Mouse (Mus musculus) c-Kit-positive CD71-negative TER-119-negative erythroid progenitor cells, embryonic 14.5 days (primary cell): ENCODE results near the gene Fau.

Experiments used
- DNase-seq: peaks from one replicate; pipeline ENCODE4 v3.0.0-alpha.2; 2013; ENCODE audit warnings: low read depth

Gene Fau

DNA sequence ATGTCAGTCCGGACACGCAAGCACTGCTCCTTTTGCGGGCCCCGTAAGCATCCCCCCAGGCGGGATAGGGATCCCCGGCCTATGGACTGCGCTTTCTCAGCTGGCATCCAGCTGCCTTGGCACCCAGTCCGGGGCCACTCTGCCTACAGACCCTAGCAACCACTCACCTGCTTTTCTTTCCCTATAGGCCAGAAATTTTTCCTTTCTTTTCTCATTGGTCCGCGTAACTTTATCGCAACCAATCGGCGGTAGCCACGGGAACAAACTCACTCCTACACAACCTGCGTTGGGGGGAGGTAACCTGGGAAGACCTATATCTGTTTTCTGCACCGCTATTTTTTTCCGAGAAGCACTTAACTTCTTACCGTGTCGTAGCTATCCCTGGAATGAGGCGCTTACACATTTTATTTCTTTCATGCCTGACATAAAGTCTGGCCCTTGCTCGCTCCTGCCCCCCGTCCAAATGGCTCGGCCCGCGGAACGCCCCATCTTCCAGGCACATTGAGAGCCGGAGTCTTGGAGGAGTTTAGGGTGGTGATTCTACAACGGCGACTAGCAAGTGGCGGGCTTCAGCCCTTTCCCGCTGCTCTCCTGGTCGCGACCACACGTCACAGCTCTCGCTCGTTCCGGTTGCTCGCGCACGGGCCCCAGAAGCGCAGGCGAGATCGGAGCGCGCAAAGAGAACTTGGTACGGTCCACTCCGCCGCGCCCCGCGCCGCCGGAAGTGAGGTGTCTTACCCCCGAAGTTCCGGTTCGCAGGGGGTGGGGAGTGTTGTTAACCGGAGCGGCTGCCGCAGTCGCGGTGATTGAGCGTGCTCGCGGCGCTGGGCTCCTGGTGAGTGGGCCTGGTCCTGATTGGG is 11.1 kb upstream of the Fau start, which contains the start of gene Syvn1:
Syvn1 (plus strand) TSS at position 283 of the 860 bp plus-strand sequence.
- peak; percentile 87 for DNase-seq

DNA sequence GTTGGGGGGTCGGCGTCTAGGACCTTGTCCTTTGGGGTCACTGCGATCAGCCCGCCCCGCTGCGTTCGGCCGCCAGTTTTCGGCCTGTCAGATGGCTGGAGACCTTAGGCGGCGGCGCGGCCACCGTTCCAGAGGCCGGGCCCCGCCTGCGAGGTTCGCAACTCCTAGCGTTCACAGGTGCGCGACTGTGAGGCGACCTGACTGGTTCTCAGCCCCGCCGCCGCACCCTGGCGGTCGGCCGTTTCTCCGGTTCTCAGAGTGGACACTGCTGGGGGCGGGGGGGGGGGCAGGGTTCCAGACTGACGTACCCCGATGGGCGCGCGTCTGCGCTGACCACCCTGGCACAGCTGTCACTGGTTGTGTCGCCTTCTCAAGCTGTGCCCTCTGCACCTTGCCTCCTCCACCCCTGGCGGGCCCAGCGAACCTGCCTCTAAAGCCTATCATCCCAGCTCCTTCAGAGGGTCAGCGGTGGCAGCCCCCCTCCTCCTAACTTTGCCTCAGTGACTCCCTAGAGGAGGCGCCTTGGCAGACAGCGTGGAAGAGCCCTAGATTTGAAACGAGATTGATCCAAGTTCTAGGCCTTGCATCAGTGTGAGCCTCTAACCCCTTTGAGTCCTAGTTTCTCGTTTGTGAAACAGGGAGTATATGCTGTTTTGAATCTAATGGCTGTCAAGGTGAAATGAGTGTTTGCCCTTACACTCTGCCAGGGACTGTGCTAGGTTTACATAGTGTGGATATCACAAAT is 10.3 kb upstream of the Fau start:
- DNase-seq, result no peak

DNA sequence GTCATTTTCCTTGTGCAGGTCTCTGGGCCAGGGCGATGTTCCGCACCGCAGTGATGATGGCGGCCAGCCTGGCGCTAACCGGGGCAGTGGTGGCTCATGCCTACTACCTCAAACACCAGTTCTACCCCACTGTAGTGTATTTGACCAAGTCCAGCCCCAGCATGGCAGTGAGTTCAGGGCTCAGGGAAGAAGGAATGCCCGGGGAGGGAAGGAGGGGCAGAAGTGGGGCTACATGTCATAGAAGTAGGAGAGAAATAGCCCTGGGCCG is 9.8 kb upstream of the Fau start:
- no peak for DNase-seq

DNA sequence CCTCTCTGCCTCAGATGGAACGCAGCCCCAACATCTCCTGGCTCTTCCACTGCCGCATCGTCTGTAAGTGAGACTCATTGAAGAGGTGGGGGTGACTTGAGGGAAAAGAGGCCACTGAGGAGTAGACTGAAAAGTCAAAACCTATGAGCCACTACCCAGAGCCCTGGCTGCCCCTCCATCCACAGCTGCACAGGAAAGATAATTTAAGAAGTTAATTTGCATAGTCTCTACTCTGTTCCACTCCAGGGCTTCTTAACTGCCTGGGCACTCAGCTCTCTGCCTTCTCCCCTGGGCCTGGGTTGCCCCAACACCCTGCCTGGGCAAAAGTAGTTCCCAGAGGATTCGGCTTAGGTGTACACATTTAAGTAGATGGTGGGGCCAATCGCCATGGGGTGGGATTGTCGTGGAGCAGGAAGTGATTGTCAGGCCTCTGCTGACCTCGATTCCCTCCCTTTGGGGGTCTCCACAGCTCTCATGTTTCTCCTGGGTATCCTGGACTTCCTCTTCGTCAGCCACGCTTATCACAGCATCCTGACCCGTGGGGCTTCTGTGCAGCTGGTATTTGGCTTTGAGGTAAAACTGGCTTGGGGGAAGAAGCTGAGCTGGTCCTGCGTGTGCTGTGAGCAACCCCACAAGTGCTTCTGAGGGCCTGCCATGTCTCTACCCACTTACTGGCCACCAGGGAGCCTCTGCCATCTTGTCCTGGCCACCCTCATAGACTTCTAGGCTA is 8.8 kb upstream of the Fau start:
- no peak for DNase-seq

DNA sequence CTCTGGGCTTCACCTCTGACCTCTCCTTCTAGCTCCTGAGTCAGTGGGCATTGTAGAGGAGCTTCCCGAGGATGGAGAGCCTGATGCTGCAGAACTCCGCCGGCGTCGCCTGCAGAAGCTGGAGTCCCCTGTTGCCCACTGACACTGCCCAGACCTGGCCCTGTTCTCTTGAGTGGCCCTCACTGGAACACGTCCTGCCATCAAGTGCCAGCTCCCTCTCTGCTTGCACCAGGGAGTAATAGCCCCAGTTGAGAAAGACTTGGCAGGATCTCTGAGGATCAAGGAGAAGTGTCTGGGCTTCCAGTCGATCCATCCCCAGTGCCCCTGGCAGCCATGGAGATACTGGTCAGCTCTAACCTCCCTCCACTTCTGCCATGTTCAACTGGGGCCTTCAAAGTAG is 5.1 kb upstream of the Fau start:
- DNase-seq, result no peak

DNA sequence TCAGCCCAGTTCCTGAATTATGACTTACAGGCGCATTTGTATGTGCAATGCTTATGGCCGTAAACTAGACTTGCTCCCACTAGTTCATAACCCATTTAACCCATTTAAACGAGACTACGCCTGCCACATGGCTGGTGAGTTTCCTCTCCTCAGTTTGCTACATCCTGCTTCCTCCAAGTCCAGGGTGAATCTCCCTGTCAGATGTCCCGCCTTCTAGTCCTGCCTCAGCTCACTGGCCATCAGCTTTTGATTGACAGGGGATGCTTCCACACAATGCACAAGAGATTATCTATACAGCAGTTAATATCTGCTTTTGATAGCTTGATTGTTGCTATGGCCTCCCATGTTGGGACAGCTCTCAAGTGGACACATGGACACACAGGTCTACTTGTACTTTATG is 3.3 kb upstream of the Fau start:
- no peak for DNase-seq

DNA sequence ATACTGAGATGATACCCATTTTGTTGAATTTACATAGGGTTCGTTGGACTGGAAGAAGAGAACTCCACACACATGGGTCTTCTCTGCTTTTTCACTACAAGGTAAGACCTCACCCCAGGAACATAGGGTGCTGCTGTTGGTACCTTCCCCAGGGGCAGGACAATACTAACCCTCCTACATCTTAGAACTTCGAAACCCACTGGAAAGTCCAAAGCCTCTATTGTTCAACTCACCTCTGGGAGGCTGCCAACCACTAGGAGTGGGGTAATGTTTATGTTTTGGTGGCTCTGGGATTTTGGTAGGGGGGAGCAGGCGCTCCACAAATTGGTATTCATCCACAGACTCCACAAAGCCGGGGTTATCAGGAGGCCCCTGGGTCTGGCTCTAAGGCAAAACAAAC is 948 bp upstream of the Fau start:
- DNase-seq, result no peak

DNA sequence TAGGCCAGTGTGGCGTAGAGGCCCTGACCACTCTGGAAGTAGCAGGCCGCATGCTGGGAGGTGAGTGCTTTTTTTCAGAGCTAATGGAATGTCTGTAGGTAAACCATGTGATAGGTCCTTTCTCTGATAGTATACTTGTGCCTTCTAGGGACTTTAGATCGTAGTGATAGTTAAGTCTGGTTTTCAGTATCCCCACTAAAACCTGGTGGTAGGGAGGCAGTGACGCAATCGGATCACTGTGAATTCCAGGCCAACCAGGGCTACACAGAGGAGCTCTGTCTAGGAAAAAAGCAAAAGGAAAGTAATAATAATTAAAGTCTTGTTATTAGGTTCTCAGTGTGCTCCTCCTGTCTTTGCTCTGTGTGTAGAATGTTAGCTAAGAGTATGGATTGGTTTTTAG is 869 bp downstream of the Fau start:
- DNase-seq, result no peak

DNA sequence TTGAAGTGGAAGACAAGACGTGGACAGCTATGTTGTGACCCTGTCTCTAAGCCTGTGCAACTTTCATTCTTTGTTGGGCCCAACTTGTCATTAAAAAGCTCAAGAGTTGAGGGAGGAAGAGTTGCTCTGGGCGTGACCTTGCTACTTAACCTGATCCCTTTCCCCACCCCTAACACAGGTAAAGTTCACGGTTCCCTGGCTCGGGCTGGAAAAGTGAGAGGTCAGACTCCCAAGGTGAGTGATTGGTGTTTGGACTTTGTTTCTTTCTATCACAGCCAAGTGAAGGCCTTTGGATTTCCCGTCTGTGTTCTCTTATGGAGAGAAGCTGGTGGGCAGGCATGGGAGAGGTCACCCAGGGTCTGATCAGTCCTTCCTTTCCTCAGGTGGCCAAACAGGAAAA is 1.3 kb downstream of the Fau start:
- DNase-seq, result no peak

DNA sequence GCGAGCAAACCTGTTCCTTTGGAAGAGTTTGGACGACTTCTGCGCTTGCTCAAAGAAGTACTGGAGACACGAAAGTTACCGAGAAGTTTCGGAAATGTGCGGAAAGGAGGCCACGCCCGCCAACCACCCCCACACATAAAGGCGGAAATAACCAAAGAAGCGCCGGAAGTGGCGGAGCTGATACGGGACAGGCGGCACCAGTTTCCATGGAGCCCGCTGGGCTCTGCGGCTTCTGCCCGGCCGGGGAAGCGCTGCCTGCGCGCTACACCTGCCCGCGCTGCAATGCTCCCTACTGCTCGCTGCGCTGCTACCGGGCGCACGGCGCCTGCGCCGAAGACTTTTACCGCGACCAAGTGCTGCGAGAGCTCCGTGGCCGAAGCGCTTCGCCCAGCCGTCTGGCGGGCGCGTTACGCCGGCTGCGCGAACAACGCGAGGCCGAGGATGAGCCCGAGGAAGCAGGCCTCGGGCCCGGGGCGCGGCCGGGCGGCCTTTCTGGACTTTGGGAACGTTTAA is 3.4 kb downstream of the Fau start, which contains the start of gene Znhit2:
Znhit2 (plus strand) TSS at position 172 of the 513 bp plus-strand sequence.
- peak; percentile 92 for DNase-seq

DNA sequence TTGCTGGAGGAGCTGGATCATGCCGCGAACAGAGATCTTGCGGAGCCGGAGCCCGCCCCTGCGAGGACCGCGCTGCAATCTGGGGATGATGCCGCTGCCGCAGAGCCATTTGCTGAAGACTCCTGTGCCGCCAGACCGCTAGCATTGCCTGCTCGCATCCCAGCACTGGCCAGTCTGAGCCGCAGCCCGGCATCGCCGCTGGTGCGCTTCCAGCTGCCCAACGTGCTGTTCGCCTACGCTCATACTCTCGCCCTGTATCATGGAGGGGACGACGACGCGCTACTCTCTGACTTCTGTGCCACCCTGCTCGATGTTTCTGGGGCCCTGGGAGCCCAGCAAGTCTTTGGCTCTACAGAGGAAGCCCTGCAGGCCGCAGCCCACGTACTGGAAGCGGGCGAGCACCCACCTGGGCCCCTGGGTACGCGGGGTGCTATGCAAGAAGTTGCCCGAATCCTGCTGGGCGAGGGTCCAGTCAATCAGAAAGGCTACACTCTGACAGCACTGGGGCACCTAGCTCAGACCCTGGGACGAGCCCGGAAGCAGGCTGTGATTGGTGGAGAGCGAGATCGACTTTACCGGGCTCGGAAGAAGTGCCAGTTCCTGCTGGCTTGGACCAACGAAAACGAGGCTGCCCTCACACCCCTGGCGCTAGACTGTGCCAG is 4.1 kb downstream of the Fau start:
- DNase-seq, result no peak

DNA sequence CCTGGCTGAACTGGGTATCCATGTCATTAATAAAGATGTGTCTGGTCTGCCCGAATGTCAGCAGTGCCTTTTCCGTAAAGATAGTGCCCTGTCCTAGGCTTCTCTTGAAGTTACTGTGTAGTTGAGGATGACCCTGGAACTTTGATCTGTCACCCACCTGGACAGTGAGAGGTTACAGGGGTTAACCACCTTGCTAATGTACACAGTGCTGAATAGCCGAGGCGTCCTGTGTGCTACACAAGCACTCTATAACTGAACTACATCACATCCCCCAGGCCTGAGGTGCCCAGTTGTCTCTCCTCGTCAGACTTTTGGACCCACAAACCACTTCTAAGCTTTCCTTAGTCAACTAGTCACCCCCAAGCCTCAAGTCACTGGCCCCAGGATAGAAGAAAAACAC is 4.8 kb downstream of the Fau start:
- DNase-seq, result no peak

DNA sequence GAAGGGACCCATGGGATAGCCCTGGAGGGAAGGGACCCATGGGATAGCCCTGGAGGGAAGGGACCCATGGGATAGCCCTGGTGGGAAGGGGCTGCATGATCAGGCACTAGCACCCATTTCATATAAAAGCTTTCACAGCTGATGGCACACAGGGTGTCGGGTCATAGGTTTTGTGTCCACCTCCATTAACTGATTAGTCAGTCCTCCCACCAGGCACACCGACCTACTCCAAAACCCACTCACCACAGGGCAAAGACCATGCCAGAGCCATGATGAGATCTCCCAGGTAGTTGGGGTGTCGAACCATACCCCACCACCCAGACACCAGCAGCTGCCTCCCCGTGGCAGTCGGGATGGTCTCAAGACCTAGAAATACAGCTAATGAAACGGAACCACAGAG is 5.4 kb downstream of the Fau start:
- no peak for DNase-seq

DNA sequence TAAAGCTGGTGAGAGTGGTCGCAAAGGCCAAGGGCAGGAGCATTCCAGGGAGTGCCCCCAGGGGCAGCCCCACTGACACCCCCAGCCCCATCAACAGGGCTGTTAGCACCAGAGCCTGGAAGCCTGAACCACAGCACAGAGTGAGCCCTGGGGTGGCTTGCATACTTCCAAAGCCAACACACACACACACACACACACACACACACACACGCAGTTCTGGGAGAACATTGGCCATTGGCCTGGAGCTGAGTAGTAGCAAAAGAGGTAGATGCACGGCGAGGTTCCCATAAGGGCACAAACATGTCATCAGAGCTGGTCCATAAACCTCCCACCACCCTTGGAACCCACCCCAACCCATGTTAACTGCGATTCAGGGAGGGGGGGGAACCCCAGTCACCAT is 8.9 kb downstream of the Fau start:
- no peak for DNase-seq

DNA sequence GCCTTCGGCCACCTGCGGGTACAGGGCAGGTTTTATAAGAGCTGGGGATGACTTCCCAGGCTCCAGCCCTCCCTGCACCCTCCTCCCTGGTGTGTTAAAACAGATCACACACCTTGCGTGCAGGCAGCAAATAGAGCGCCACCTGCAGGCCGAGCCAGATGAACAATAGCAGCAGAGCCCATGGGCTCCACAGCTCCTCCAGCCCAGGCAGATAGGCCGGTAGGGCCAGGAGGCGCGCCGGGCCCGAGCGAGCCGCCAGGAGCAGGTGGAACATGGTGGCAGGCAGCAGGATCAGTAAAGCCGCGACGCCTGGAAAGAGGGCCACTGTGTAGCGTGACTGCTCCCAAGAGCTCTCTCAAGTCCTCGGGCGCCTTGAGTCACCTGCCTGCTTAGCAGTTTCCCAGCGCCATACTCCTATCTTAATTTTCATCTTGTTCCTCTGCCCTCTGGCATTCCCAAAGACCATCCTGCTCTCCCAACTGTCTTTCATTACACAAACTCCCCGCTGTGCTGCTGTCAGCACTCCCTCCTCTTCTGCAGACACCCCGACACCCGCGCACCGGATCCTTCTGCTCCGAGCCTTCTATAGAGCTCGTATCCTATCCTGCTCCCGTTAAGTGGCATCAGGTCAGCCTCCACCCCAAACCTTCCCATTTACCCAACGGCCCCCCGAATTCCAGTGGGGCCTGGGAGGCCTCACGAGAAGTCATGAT is 9.5 kb downstream of the Fau start:
- peak; percentile 89 for DNase-seq

DNA sequence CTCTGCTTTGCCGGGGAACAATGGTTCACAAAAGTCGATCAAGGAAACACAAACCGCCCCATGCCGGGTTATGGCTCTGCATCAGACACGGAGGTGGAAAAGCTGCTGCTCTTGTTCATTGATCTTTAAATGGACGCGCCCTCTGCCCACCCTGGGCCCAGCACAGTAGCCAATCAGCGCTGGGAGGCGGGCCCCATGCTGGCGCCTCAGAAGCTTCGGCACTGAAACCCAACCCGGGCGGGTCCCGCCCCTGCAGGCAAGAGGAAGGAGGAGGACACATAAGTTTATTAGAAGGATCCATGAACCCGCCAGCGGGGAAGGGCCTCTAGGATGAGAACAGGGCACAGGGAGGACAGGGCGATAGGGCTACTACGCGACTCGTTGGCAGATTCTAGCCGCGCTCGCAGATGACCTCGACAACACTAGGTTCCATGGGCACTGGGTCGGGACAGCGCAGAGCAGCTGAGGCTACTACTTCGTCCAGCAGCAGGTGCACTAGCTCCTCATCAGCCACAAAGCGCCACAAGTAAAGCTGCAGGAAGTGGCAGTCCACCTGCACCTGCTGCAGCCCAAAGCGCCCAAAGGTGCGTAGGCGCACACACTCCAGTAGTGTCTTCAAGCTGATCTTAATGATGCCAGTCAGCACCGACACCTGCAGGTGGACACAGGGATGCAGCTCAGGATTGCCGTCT is 10.2 kb downstream of the Fau start, which contains the start of gene Tm7sf2:
Tm7sf2 (minus strand) TSS at position 650 of the 692 bp plus-strand sequence.
- peak; percentile 88 for DNase-seq

DNA sequence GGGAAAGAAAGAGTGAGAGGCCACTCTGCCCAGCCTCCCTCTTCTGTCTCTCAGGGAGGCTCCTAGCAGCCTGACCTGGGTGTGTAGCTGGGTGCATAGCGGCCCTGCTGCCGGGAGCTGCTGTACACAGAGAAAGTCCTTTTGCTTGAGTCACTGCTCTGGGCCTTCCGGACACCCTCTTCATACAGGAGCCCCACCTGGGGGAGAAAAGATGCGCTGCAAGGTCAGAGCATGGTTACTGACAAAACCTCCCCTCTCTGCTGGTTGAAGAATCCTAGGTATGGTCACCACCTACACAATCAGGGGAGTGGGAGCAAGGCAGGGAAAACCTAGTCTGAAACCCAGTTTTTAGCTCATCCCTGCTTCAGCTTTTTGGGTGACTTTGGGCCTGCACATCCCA is 11.3 kb downstream of the Fau start:
- DNase-seq, result no peak

DNA sequence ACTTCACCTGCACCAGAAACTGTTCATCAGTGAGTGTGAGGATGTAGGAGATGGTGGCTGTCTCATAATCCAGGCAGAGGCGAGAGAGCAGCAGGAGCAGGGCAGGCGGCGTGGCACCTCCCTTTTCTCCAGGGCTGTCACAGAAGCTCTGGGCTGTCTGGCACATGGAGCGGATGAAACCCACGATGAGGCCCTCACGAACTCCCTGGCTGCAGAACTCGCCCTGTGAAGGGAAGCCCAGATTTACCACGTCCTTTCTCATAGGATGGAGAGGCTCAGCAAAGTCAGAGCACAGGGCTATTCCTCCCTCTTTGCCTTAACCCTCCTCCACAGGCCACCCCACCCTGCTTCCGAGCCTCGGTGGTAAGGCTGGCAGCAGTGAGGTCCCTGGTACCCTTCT is 12.2 kb downstream of the Fau start:
- no peak for DNase-seq

DNA sequence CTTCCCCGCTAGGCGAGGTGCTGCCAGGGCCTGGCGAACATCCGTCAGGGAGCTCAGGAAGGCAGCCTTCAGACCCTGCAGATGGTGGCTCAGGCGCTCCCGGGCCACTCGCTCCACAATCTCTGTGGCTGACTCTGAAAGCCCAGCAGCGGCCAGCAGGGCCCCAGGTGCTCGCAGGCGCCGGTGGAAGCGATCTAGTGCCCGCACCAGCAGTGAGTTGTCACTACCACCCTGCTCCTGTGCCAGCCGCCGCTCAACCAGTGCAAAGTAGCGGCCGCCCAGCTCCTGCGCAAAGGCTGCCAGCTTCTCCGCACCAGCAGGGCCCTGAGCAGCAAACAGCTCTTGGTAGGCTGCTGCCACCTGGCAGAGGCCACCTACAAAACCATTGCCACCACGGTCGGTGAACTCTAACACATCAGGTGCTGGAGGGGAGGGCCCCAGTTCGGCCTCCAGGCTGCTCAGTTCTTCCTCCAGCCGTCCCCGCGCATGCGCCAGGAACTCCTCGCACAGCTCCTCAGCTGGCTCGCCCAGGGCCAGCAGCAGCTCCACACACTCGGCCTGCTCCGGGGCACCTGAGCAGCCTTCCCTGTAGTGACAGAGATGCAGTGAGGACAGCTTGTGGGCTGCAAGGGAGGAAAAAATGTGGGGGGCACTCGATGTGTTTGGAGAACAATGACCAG is 13.1 kb downstream of the Fau start:
- DNase-seq, result no peak

DNA sequence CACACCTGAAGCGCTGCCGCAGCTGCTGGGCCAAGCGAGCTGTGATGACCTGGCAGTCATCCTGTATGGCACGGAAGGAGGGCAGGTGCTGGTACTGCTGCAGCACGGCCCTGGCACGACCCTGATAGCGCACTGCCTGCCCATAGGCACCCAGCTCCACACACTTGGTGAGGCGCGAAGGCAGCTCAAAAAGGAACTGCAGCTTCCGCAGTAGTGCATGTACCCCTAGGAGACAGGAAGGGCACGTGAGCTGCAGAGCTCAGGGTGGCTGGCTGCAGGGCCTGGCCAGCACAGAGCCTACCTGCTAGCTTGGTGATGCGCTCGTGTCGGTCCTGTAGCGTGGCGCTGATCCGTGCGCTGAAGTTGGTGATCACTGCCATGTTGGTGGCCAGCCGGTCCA is 13.6 kb downstream of the Fau start:
- no peak for DNase-seq
